Mouse (Mus musculus): Measurements from ENCODE around the gene Tbc1d21.

- TF ChIP-seq POLR2A (IDR thresholded peaks at IDR 0.05; ENCODE audit: borderline replicate concordance, insufficient read depth, low read length) (no peak), CTCF (IDR thresholded peaks at IDR 0.05; ENCODE audit: borderline replicate concordance, insufficient read depth, low read depth, low read length) (no peak)
These were observed 1.7 kb upstream of the Tbc1d21 start for GRCm38 (mm10) chr9:58371914-58372313.

Data from cerebellum, adult 2 months (tissue).